Mouse (Mus musculus) testis, adult 2 months (tissue): ENCODE data around the gene Calm2.

Experiments
- CTCF ChIP-seq: fragments of 200-500 bp; IDR thresholded peaks from 2 replicates; pipeline ENCODE4 v1.5.1; 2012; ENCODE audit warnings: low read depth, mild to moderate bottlenecking, inconsistent platforms, low read length, moderate library complexity; ENCODE audit not compliant: control insufficient read depth, insufficient read depth, insufficient replicate concordance
- POLR2A ChIP-seq: fragments of 200-500 bp; IDR thresholded peaks from 2 replicates; pipeline ENCODE4 v1.6.1; 2012; ENCODE audit warnings: low read depth, mild to moderate bottlenecking, inconsistent platforms, low read length, moderate library complexity; ENCODE audit not compliant: control insufficient read depth

DNA sequence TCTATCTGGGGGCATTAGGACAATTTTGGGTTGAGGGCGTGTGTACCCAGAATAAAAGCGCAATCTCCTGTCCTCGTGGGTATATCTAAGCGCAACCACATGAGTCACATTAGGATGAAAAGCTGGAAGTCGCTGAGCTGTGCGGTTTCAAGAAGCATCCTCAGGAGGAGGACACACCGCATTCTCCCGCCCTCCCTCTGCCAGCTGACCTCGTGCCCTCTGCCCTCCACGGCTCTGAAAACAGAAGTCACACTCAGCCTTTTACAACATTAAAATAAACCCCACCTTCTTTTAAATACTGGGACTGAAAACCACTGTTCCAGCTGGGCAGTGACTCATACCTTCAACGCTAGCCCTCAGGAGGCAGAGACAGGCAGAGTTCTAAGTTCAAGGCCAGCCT is 49.6 kb downstream of the Calm2 start:
- no peak for TF ChIP-seq CTCF
- TF ChIP-seq POLR2A = no peak
